Mouse (Mus musculus): ENCODE data around the gene Cdk11b.

DNA sequence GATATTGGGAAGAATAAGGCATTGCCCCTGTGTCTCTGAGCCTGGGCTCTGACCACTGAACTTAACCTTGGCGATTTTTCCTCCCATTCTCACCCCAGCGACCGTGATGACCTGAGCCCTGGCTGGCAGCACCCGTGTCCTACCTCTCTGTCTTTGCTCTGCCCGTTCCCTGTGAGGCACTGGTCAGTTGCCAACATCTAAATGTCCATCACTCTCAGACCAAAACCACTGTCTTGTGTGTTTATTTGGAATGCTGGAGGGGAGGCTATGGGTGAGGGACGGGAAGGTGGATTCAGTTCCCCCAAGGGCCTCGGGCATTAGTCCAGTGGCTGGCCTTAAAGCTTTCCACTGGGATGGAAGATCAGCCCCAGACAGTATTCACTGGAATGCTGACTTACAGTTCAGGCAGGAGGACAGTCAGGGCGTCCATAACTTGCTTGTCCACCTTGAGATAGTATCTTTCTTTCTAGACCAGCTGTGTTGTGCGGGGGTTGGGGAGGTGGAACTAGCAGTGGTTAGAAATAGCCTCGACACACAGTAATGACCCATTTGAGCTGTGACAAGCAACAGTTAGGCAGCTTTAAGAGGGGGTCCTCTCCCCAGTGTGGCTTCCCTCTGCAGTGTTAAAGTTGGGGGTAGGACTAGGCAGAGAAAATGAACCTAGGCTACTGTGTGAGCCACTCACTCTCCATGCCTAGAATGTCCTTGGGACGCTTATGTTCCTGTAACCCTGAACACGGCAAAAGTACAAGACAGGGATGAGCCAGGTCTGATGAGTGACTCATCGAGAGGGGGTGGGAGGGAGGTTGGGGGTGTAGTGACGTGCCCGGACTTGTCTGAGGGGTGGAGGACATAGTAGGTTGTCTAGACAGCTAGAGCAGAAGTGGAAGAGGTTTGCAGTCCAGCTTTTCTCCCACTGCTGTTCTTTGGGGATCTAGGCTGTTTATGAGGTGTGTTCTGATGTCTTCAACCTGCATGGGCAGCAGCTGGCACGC is 71.9 kb downstream of the Cdk11b start:
- no peak for TF ChIP-seq POLR2A (IDR thresholded peaks at IDR 0.05; ENCODE audit: insufficient read length, low read depth)
- TF ChIP-seq TCF12 (IDR thresholded peaks at IDR 0.05; ENCODE audit: insufficient read depth, poor library complexity, severe bottlenecking), result no peak
- TF ChIP-seq MAX (IDR thresholded peaks at IDR 0.05; ENCODE audit: low read depth), result no peak
- no peak for TF ChIP-seq USF1 (IDR thresholded peaks at IDR 0.05; ENCODE audit: low read depth)
- no peak for TF ChIP-seq SRF (IDR thresholded peaks at IDR 0.05; ENCODE audit: control insufficient read depth, insufficient read length, low read depth)
- TF ChIP-seq REST (IDR thresholded peaks at IDR 0.05; ENCODE audit: insufficient read depth, insufficient read length), result no peak
- no peak for TF ChIP-seq MYOG (IDR thresholded peaks at IDR 0.05; ENCODE audit: control insufficient read depth in 1 of 3, insufficient read depth in 1 of 3, insufficient read length in 2 of 3, low read depth in 2 of 3)
- no peak for TF ChIP-seq E2F4 (IDR thresholded peaks at IDR 0.05; ENCODE audit: insufficient read depth)

All from myocyte (in vitro differentiated cells).